Mouse (Mus musculus) small intestine, adult 2 months (tissue): ENCODE data around the gene Col4a2.

ENCODE experiments used
- CTCF ChIP-seq: fragments of 200-500 bp; IDR thresholded peaks from 2 replicates; pipeline ENCODE4 v1.5.1; 2012; ENCODE audit warnings: low read depth, mild to moderate bottlenecking, control low read depth, inconsistent platforms, low read length, moderate library complexity, mixed read lengths; ENCODE audit not compliant: insufficient replicate concordance, insufficient read length; ENCODE audit errors: extremely low read depth
- POLR2A ChIP-seq: fragments of 200-500 bp; IDR thresholded peaks from 2 replicates; pipeline ENCODE4 v1.6.1; 2012; ENCODE audit warnings: low read depth, mild to moderate bottlenecking, control low read depth, inconsistent platforms, low read length, moderate library complexity

DNA sequence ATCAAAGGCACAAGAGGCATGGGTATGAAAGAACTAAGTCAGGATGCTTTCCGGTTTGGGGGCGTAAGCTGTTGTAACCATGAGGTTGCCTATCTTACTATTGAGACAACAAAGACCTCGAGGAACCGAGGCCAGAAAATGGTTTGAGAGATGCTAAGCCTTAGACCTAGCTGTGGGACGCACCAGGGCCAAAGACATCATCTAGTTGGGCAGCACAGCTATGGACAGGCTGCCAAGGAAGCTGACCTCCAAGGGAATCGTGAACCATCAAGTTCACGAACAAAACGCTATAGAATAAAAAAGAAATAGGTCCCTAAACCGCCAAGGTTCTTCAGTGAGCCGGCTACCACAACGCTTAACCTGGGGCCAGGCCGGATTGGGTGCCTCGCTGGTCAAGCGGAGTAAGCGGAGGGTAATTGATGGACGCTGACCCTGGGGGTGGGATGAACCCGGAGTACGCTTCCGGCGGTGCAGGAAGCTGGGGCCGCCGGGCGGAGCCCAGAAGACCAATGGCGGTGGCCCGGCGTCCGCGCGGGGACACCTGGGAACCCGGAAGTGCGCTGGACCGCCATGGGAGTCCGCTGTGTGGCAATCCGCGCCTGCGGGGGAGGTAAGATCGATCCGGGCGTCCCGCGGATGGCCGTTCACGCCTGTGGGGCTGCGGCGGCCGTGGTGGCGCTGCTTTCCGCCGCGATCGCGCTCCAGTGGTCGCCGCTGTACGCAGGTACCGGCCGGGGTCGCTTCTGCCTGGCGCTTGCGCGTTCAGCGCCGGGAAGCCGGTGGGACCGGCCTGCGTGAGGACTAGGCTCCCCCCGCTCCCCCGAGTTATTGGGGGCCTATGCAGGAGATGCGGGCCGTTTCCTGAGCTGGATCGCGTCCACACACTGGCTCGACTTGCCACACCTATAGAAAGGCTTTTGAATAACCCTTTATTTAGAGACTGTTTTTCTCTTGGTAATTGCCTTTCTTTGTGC lies 184.7 kb downstream of the Col4a2 start, which contains the start of gene Naxd:
- TF ChIP-seq CTCF (no peak), POLR2A (peak; percentile 54)
